Mouse (Mus musculus) macrophage (primary cell): ENCODE data around the gene Uts2b. TPM values are rescaled to one million over a fixed set of nuclear protein-coding genes. Genes with fewer than 3 reads are reported as not detected.

Experiments used
- H3K27ac ChIP-seq: fragments of 350-480 bp; formaldehyde crosslinking; 2 replicates; pipeline ENCODE4 v1.9.0; 2021
- H3K36me3 ChIP-seq: fragments of 350-480 bp; formaldehyde crosslinking; 2 replicates; pipeline ENCODE4 v1.9.0; 2021; ENCODE audit errors: inconsistent target
- H3K4me3 ChIP-seq: fragments of 350-480 bp; formaldehyde crosslinking; 2 replicates; pipeline ENCODE4 v1.9.0; 2021; ENCODE audit errors: inconsistent target
- H3K79me2 ChIP-seq: fragments of 350-480 bp; formaldehyde crosslinking; 2 replicates; pipeline ENCODE4 v1.9.0; 2021; ENCODE audit errors: inconsistent target
- WGBS: methylation state at CpG from one replicate; pipeline ENCODE4 v1.1.7; 2026; ENCODE audit warnings: inconsistent platforms; ENCODE audit not compliant: missing documents; 5-methylcytosine and 5-hydroxymethylcytosine counted together
- polyA plus RNA-seq: library from polyadenylated mRNA; stranded (reverse); fragments of 250-400 nt; gene quantifications from 3 replicates; pipeline ENCODE4 v1.2.4, GENCODE M21; 2018; ENCODE audit warnings: inconsistent platforms
- total RNA-seq, 78 experiments: library from RNA; depleted of rRNA; stranded (reverse); fragments of 250-400 nt; gene quantifications; 1 replicate in 9 of 78; 2 replicates in 24 of 78; 3 replicates in 43 of 78; 4 replicates in 2 of 78; pipeline ENCODE4 v1.2.4; 2018; ENCODE audit warnings: inconsistent platforms in 56 of 78

Uts2b gene
- total RNA-seq (2018; cell fraction: chromatin; rRNA removed) = not detected
- under 1 TPM in 1 of 26 experiments, not detected in 25; 0.15 TPM for total RNA-seq (2018; cell fraction: cytosol; rRNA removed)
- total RNA-seq (2018; cell fraction: nucleus; rRNA removed) = under 1 TPM in 1 of 26 experiments, not detected in 25; 0.72 TPM
- not detected in 3 replicates for polyA plus RNA-seq

DNA sequence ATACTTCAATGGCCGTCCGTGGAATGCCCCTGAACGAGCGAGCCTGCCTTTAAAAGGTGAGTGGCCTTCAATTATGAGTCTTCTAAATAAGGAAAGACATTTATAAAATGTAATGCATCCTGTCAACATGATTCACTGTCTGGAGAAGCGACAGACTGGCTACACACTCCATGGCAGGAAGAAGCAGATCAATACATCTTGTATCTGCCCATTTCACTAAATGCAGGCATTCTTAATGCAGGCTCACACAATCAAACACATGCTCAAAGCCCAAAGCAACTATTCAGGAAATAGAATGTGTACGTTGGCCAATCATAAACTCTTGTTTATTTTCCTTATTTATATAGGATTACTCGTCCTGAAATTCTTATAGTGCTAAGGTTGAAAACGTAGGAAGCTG, at the start of gene Uts2b:
Gene Uts2b (minus strand): TSS at position 49 of the 400 bp plus-strand sequence.
- no peak within 1 kb of the TSS for H3K27ac ChIP-seq
- no peaks in the 10 kb centered on the region for H3K36me3 ChIP-seq
- H3K4me3 ChIP-seq = no peak within 1 kb of the TSS
- WGBS = 96% methylated on average over 8 of the region's 8 CpGs
- no peaks in the 10 kb centered on the region for H3K79me2 ChIP-seq

DNA sequence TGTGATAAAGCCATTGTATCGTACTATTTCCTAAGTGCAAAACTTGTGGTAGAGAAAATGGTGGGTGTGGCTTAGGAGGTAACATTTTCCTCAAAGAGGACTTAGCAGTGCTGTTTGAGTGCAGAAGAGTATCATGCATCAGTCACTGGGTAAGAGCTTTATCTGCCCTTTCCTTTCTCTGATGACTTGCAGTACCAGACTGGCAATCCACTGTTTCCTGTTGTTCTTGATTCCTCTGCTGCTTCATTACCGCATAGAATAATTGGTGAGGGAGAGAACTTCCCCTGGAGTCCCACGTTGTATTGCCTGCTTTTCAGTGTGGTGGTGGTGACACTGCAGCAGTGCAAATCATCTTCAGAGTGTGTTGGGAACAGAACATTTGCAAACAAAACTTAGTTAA, 47.6 kb upstream of the Uts2b start:
- peaks cover 79% of the 10 kb centered on the region for H3K36me3 ChIP-seq
- 48% methylated on average over 3 of the region's 3 CpGs for WGBS
- H3K79me2 ChIP-seq = peaks cover 18% of the 10 kb centered on the region; the same call in 1 of the 2 replicates
- no peak overlapping the region for H3K27ac ChIP-seq
- no peak overlapping the region for H3K4me3 ChIP-seq

DNA sequence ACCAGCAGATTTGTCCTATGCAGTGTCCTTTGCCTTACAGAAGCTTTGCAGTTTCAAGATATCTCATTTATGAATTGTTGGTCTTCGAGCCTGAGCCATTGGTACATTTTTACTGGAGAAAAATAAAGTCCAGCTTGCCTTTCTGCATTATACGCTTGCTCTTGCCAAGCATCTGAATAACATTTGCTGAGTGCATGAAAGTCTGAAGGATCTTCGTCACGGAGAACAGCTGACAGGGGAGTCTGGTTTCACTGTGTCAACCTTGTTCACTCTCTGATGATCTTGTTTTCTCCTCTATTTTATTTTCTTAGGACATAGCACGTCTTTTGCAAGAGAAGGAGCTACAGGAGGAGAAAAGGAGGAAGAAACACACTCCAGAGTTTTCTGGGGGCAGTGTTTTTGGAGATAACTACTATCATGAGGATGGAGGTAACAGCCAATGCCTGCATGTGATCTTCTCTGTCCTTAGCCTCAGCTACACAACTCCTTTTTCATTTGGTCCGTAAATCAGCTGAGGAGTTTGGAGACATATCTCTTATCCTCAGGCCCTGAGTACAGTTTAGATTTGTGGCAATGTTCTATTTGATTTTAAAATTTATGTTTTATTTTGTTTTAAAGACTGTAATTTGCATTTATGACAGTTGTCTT, 47.0 kb upstream of the Uts2b start:
- no peak overlapping the region for H3K27ac ChIP-seq
- H3K36me3 ChIP-seq = peaks cover 77% of the 10 kb centered on the region
- peaks cover 24% of the 10 kb centered on the region; the same call in 1 of the 2 replicates for H3K79me2 ChIP-seq
- WGBS = 98% methylated on average over 6 of the region's 6 CpGs
- no peak overlapping the region for H3K4me3 ChIP-seq

DNA sequence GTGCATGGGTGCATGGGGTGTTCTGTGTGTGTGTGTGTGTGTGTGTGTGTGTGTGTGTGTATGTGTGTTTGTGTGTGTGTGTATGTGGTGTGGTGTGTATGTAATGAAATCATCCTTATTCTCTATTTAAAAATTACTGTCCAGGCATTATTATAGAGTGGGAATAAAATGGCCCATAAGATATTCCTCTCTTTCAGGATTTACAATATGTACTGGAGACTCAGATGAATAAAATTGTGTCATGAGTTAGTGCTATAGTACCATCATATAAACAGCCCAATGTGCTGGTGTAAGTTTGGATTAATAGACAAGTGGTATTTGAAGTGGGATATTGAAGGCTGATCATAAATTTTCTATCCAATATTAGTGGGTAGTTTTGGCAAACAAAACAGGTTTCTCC, 34.1 kb upstream of the Uts2b start:
- Histone ChIP-seq H3K27ac (no peak overlapping the region), H3K4me3 (no peak overlapping the region), H3K79me2 (peaks cover 78% of the 10 kb centered on the region), H3K36me3 (peaks cover 23% of the 10 kb centered on the region; the same call in 1 of the 2 replicates)

DNA sequence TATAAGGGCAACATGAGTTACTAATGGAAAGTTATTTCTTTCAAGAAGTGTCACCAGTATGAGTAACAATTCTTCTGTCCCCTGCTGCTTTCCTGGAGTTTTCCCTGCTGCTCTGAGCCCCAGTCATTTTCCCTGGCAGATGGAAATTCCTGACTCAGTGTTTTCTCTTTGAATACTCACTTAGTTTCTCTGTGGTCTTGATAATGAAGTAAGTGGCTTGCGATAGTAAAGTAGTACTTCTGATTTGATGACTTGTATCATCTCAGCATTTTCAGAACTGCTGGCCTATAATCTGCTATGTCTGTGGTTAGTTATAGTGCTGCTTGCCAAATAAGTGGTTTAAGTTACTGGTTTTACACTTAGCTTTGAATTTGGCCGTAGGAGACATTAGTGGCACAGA, 31.5 kb upstream of the Uts2b start:
- H3K79me2 ChIP-seq = peaks cover 95% of the 10 kb centered on the region
- H3K36me3 ChIP-seq = peaks cover 12% of the 10 kb centered on the region; the same call in 1 of the 2 replicates
- 35% methylated on average over 2 of the region's 2 CpGs for WGBS
- no peak overlapping the region for H3K27ac ChIP-seq
- H3K4me3 ChIP-seq = no peak overlapping the region

DNA sequence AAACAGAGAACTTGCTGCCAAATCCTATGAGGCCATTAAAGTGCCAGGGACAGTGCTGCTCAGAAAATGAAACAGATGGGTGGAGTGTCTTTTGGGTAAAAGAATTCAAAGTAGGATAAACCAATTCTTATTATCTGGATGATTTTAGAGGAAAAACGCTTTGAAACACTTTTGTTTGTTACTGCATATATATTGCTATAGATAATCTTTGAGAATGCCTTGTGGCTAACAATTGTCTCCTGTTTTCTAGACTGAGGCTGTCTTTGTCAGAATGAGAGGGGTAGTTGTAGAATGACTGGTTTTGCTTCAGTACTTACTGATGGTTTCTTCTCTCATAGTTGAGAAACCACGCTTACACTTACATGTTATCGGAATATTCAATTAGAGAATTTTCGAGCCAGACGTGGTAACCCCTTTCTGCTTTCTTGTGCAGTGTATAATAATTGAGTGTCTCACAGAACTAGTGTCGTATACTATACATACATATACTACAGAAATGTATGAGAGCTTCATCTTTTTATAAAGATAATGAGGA, 29.7 kb upstream of the Uts2b start:
- Histone ChIP-seq H3K4me3 (no peak overlapping the region), H3K79me2 (peaks cover 100% of the 10 kb centered on the region), H3K36me3 (no peaks in the 10 kb centered on the region), H3K27ac (no peak overlapping the region)
- WGBS = 88% methylated on average over 3 of the region's 6 CpGs

DNA sequence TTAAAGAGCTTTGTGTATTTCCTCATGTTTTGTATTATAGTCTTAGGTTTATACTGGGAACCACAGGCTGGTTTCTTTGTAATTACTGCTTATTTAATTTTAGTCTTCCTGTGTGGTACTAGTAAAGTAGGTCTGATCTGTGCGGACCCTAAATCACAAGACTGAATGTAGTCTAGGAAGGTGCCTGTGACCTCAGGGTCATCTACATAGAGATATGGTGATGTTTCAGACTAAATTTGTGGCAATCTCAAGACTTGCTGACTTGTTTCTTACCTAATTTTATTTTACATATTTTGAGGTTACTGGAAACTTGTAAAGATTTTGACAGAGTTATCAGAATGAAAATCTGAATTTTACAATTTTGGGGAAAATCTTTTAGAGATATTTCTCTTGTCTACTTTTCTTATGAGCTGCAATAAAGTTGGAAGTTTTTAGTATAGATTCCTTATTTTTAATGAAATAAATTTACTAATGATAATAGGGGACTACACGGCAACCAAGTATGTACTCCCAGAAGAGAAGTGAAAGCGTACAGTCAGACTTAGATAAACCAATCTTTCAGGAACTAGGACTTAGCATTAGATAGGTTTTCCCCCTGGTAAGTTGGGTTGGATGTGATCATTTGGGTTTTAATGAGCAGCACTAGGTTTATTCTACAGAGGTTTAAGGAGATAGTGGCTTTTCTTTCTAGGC, 29.1 kb upstream of the Uts2b start:
- no peaks in the 10 kb centered on the region for H3K36me3 ChIP-seq
- 56% methylated on average over 3 of the region's 3 CpGs for WGBS
- H3K79me2 ChIP-seq = peaks cover 100% of the 10 kb centered on the region
- no peak overlapping the region for H3K27ac ChIP-seq
- H3K4me3 ChIP-seq = no peak overlapping the region

DNA sequence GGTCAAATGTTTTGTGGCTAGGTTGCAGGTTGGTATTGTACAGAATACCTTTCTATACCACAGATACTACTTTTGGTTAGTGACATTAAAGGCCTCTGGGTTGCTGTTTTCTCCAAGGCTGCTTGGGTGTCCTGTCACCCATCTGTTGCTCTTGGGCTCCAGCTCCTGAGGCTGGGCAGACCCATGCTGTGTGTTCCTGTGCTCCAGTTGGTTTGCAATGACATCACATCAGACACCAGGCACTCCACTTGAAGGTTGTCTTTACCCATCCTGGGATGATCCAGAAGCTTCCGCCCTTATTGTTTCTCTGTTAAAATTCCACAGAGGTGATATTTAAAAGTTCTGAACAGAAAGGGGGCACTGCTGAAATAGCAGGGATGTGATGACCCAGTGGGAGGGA, 26.9 kb upstream of the Uts2b start:
- Histone ChIP-seq H3K36me3 (no peaks in the 10 kb centered on the region), H3K79me2 (peaks cover 100% of the 10 kb centered on the region), H3K4me3 (no peak overlapping the region), H3K27ac (no peak overlapping the region)
- WGBS = 100% methylated on average over 1 of the region's 1 CpGs

DNA sequence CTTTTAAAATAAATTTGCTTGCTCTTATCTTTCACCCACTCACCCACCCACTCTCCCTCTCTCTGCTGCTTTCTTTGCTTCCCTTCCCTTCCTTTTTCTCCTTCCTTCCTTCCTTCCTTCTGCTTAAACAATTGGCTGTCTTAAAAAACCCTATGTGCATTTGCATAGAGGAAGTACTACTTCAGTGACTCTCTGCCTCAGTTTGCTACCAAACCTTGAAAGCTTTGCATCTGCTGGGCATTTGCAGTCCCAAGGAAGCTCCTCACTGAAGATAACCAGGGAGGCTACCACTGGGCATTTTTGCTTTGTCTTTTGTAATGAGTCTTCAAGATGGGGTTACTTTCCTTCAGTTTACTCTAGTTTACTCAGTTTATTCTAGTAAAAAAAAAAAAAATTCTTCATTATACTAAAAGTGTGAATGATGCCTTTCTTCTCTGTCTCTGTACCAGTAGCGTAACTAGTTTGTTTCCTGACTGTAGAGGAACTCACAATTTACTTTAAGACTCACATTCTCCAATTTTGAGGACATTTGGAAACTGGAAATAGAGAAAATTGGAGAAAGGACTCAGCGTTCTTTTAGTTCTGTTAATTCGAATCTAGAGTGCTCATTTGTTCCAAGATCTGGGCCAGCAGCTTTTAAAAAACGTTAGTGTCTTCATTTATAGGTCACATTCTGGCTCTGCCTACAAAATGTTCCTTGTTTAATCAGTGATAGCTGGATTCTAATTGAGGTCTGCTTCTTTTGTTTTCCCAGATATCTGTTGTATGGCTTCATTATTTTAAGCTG, 25.4 kb upstream of the Uts2b start:
- Histone ChIP-seq H3K36me3 (no peaks in the 10 kb centered on the region), H3K27ac (no peak overlapping the region), H3K79me2 (peaks cover 100% of the 10 kb centered on the region), H3K4me3 (no peak overlapping the region)
- 97% methylated on average over 4 of the region's 4 CpGs for WGBS

DNA sequence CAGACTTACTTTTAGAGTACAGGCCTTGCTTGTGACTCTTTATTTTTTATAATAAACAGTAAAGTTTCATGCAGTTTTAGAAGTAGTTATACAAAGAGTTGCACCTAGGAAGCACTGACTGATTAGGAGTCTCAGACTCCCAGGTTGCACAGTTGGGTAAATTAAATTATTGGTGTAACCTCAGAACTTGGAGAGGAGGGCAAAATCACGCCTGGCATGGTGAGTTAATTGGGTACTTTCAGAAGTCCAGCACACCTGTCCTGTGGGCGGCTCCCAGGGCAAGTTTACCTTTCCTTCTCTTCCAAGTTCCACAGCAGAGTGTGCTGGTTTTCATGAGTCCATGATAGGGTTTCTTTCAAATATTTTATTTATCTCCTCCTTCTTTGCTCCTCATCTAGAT, 21.8 kb upstream of the Uts2b start:
- WGBS = 100% methylated on average over 2 of the region's 2 CpGs

DNA sequence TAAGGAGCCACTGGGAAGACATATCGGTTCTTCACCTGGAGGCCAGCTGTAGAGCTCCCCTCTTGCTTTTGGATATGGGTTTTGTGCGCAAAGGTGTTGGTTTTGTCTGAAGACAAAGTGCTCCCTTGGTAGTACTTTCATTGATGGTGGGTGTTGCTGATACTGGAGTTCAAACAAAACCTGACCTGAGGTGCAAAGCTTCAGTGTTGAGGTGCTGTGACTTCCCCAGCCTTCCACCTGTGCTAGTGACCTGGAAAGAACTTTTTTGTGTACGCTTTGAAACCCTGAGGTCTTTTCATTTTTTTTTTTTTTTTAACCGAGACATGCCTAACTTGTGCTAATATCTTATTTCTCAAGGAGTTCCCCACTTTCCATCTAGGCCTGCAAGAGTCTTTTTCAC, 20.3 kb upstream of the Uts2b start:
- Histone ChIP-seq H3K4me3 (peak overlapping the region; percentile 65), H3K27ac (peak overlapping the region; percentile 75), H3K79me2 (peaks cover 63% of the 10 kb centered on the region), H3K36me3 (no peaks in the 10 kb centered on the region)
- 86% methylated on average over 4 of the region's 4 CpGs for WGBS

More for the DNA sequence above, 21.8 kb upstream of the Uts2b start:
- Histone ChIP-seq H3K4me3 (no peak overlapping the region), H3K36me3 (no peaks in the 10 kb centered on the region), H3K79me2 (peaks cover 78% of the 10 kb centered on the region), H3K27ac (no peak overlapping the region)

DNA sequence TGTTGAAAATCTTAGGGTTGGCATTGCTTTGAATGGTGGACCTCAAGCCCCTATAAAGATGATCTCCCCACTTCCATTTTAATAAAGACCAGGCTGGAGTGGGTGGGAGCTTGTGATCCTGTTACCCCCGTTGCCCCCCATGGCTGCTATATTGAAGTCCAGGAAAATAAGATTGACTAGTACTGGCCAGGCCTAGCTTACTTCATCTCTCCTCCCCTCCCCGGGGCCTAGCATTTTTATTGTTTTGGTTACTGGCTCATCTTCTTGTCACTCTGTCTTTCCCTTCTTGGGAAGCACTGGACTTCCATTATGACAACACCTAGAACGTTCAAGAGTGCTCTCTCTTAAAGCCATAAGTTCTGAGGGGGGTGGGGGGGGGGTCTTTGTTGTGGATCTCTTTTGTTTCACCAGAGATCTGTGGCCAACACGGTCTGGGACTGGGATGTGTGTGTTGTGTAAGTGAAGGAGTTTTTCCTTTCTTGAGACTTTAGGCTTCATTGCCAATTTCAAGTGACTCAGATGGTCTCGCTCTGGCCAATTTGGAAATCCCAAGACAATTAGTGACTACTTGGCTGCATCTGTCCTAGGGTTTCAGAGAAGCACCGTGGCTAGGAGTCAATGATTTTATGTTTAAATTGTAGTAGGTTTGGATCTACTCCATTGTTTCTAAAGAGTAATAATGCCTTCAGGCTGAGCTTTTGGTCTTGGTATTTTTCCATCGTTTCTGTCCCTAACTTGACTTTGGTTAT, 19.7 kb upstream of the Uts2b start:
- Histone ChIP-seq H3K27ac (peak overlapping the region; percentile 75), H3K4me3 (peak overlapping the region; percentile 65), H3K36me3 (no peaks in the 10 kb centered on the region), H3K79me2 (peaks cover 57% of the 10 kb centered on the region)
- WGBS = 35% methylated on average over 7 of the region's 7 CpGs

DNA sequence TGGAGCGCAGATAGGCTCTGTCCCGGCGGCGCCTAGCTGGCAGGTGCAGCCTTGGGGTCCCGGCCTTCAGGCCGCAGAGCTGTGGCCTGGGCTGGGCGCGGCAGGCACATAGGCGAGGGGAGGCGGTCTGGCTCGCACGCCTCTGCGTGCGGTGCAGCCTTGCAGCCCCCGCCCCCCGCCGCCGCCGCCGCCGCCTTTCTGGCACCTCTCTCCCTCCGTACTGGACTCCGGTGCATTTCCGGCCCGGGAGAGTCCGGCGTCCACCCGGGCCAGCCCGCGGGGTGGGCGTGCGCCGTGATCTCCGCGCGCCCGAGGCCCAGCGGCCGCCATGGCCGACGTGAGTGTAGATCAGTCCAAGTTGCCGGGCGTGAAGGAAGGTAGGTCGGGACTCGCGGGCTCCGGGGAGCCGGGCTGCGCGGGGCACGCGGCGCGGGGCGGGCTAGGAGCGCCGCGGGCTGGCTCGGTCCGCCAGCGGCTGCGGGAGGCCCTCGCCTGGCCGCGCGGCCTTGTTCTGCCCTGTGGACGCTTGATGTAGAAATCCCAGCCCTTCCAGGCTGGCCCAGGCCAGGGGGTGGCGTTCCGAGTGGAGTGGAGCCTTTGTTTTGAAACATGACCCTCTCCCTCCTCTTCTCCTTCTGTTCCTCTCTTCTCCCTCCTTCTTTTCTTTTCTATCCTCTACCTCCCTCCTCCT, 18.9 kb upstream of the Uts2b start, which contains the start of gene Ccdc50:
Gene Ccdc50 (plus strand): TSS at position 109 of the 691 bp plus-strand sequence.
- H3K4me3 ChIP-seq = peak within 1 kb of the TSS; percentile 65
- H3K27ac ChIP-seq = peak within 1 kb of the TSS; percentile 88
- WGBS = under 1% methylated on average over 66 of the region's 69 CpGs
- peaks cover 49% of the 10 kb centered on the region for H3K79me2 ChIP-seq
- no peaks in the 10 kb centered on the region for H3K36me3 ChIP-seq
